Mouse (Mus musculus): ENCODE data around the gene Tnfrsf11a. TPM values are rescaled to one million over a fixed set of nuclear protein-coding genes. Genes with fewer than 3 reads are reported as not detected.

Gene Tnfrsf11a
- polyA plus RNA-seq, 1 experiment from 2014 or later, result 0.31 TPM

- DNase-seq (ENCODE audit: low spot score), result no peak
- Histone ChIP-seq H3K9me3 (replicated peaks) (no peaks in the 10 kb centered on the region), H3K36me3 (no peaks in the 10 kb centered on the region), H3K4me3 (no peak overlapping the region), H3K4me1 (no peaks in the 10 kb centered on the region), H3K27ac (no peak overlapping the region), H3K27me3 (ENCODE audit: low read depth, poor library complexity, severe bottlenecking) (no peaks in the 10 kb centered on the region; the same call in 1 of the 2 replicates)
- 90% methylated on average over 2 of the region's 2 CpGs for WGBS
These were observed 70.8 kb downstream of the Tnfrsf11a start for GRCm38 (mm10) chr1:105851341-105851740.

- Histone ChIP-seq H3K9me3 (replicated peaks) (no peaks in the 10 kb centered on the region), H3K27ac (no peak overlapping the region), H3K4me1 (0 out of 2 replicates have a peak, but pooled peaks cover 5% of the 10 kb centered on the region), H3K36me3 (no peaks in the 10 kb centered on the region), H3K27me3 (ENCODE audit: low read depth, poor library complexity, severe bottlenecking) (no peaks in the 10 kb centered on the region), H3K4me3 (no peak overlapping the region)
- 89% methylated on average over 2 of the region's 2 CpGs for WGBS
- DNase-seq (ENCODE audit: low spot score), result no peak
These were observed 79.2 kb downstream of the Tnfrsf11a start for GRCm38 (mm10) chr1:105859740-105860139.

- 86% methylated on average over 6 of the region's 6 CpGs for WGBS
- peaks cover 10% of the 10 kb centered on the region; the same call in 1 of the 2 replicates for H3K27me3 ChIP-seq (ENCODE audit: low read depth, poor library complexity, severe bottlenecking)
- H3K4me1 ChIP-seq, result peaks cover 13% of the 10 kb centered on the region
- H3K36me3 ChIP-seq, result no peaks in the 10 kb centered on the region
- no peak overlapping the region for H3K4me3 ChIP-seq
- no peak for DNase-seq (ENCODE audit: low spot score)
- H3K9me3 ChIP-seq (replicated peaks), result no peaks in the 10 kb centered on the region
- H3K27ac ChIP-seq, result no peak overlapping the region
These were observed 96.1 kb downstream of the Tnfrsf11a start for GRCm38 (mm10) chr1:105876589-105876988.

GRCm38 (mm10) chr1:105877808-105878207 lies 97.3 kb downstream of the Tnfrsf11a start:
- Histone ChIP-seq H3K4me1 (peaks cover 13% of the 10 kb centered on the region), H3K4me3 (no peak overlapping the region), H3K27me3 (ENCODE audit: low read depth, poor library complexity, severe bottlenecking) (peaks cover 10% of the 10 kb centered on the region; the same call in 1 of the 2 replicates), H3K36me3 (no peaks in the 10 kb centered on the region), H3K27ac (no peak overlapping the region), H3K9me3 (replicated peaks) (no peaks in the 10 kb centered on the region)
- 88% methylated on average over 5 of the region's 5 CpGs for WGBS
- peak; percentile 12 for DNase-seq (ENCODE audit: low spot score)

GRCm38 (mm10) chr1:105878416-105878815 lies 97.9 kb downstream of the Tnfrsf11a start:
- H3K36me3 ChIP-seq, result no peaks in the 10 kb centered on the region
- no peak overlapping the region for H3K4me3 ChIP-seq
- H3K4me1 ChIP-seq, result peaks cover 13% of the 10 kb centered on the region
- 91% methylated on average over 11 of the region's 11 CpGs for WGBS
- peaks cover 10% of the 10 kb centered on the region; the same call in 1 of the 2 replicates for H3K27me3 ChIP-seq (ENCODE audit: low read depth, poor library complexity, severe bottlenecking)
- no peak overlapping the region for H3K27ac ChIP-seq
- no peaks in the 10 kb centered on the region for H3K9me3 ChIP-seq (replicated peaks)
- DNase-seq (ENCODE audit: low spot score), result no peak

GRCm38 (mm10) chr1:105880555-105881304 lies 100.2 kb downstream of the Tnfrsf11a start:
- Histone ChIP-seq H3K9me3 (replicated peaks) (no peaks in the 10 kb centered on the region), H3K36me3 (no peaks in the 10 kb centered on the region), H3K4me1 (peaks cover 13% of the 10 kb centered on the region), H3K27me3 (ENCODE audit: low read depth, poor library complexity, severe bottlenecking) (peaks cover 10% of the 10 kb centered on the region; the same call in 1 of the 2 replicates), H3K27ac (0 out of 2 replicates have a peak overlapping the region, but pooled peaks have one; percentile 58), H3K4me3 (peak overlapping the region; percentile 43)
- DNase-seq (ENCODE audit: low spot score), result peak; percentile 71
- WGBS, result 19% methylated on average over 25 of the region's 25 CpGs

GRCm38 (mm10) chr1:105881466-105881865 lies 100.9 kb downstream of the Tnfrsf11a start:
- DNase-seq (ENCODE audit: low spot score), result no peak
- 83% methylated on average over 7 of the region's 7 CpGs for WGBS
- H3K4me3 ChIP-seq, result no peak overlapping the region
- no peaks in the 10 kb centered on the region for H3K9me3 ChIP-seq (replicated peaks)
- H3K27me3 ChIP-seq (ENCODE audit: low read depth, poor library complexity, severe bottlenecking), result peaks cover 10% of the 10 kb centered on the region; the same call in 1 of the 2 replicates
- H3K4me1 ChIP-seq, result peaks cover 13% of the 10 kb centered on the region
- no peak overlapping the region for H3K27ac ChIP-seq
- H3K36me3 ChIP-seq, result no peaks in the 10 kb centered on the region

GRCm38 (mm10) chr1:105883498-105883897 lies 103.0 kb downstream of the Tnfrsf11a start:
- no peak overlapping the region for H3K27ac ChIP-seq
- no peak for DNase-seq (ENCODE audit: low spot score)
- H3K4me3 ChIP-seq, result no peak overlapping the region
- WGBS, result 82% methylated on average over 2 of the region's 2 CpGs
- H3K4me1 ChIP-seq, result peaks cover 13% of the 10 kb centered on the region
- no peaks in the 10 kb centered on the region for H3K36me3 ChIP-seq
- peaks cover 10% of the 10 kb centered on the region; the same call in 1 of the 2 replicates for H3K27me3 ChIP-seq (ENCODE audit: low read depth, poor library complexity, severe bottlenecking)
- H3K9me3 ChIP-seq (replicated peaks), result no peaks in the 10 kb centered on the region

- Histone ChIP-seq H3K9me3 (replicated peaks) (no peaks in the 10 kb centered on the region), H3K36me3 (no peaks in the 10 kb centered on the region), H3K4me1 (peaks cover 13% of the 10 kb centered on the region), H3K27me3 (ENCODE audit: low read depth, poor library complexity, severe bottlenecking) (peaks cover 4% of the 10 kb centered on the region; the same call in 1 of the 2 replicates), H3K27ac (no peak overlapping the region), H3K4me3 (no peak overlapping the region)
- DNase-seq (ENCODE audit: low spot score), result no peak
- WGBS, result 98% methylated on average over 1 of the region's 1 CpGs
These were observed 104.6 kb downstream of the Tnfrsf11a start for GRCm38 (mm10) chr1:105885101-105885500.

- WGBS, result 77% methylated on average over 5 of the region's 5 CpGs
- H3K36me3 ChIP-seq, result no peaks in the 10 kb centered on the region
- no peaks in the 10 kb centered on the region for H3K9me3 ChIP-seq (replicated peaks)
- no peak overlapping the region for H3K4me3 ChIP-seq
- H3K27me3 ChIP-seq (ENCODE audit: low read depth, poor library complexity, severe bottlenecking), result no peaks in the 10 kb centered on the region
- peaks cover 9% of the 10 kb centered on the region for H3K4me1 ChIP-seq
- no peak overlapping the region for H3K27ac ChIP-seq
- no peak for DNase-seq (ENCODE audit: low spot score)
These were observed 105.1 kb downstream of the Tnfrsf11a start for GRCm38 (mm10) chr1:105885575-105885974.

- peaks cover 1% of the 10 kb centered on the region; the same call in 1 of the 2 replicates for H3K4me1 ChIP-seq
- no peaks in the 10 kb centered on the region for H3K9me3 ChIP-seq (replicated peaks)
- no peak for DNase-seq (ENCODE audit: low spot score)
- H3K27ac ChIP-seq, result no peak overlapping the region
- no peaks in the 10 kb centered on the region for H3K27me3 ChIP-seq (ENCODE audit: low read depth, poor library complexity, severe bottlenecking)
- WGBS, result 69% methylated on average over 5 of the region's 5 CpGs
- no peak overlapping the region for H3K4me3 ChIP-seq
- no peaks in the 10 kb centered on the region for H3K36me3 ChIP-seq
These were observed 105.8 kb downstream of the Tnfrsf11a start for GRCm38 (mm10) chr1:105886358-105886757.

GRCm38 (mm10) chr1:105891032-105891725 lies 110.7 kb downstream of the Tnfrsf11a start:
- Histone ChIP-seq H3K27ac (no peak overlapping the region), H3K9me3 (replicated peaks) (no peaks in the 10 kb centered on the region), H3K36me3 (no peaks in the 10 kb centered on the region), H3K4me3 (no peak overlapping the region), H3K27me3 (ENCODE audit: low read depth, poor library complexity, severe bottlenecking) (no peaks in the 10 kb centered on the region), H3K4me1 (no peaks in the 10 kb centered on the region)
- 38% methylated on average over 15 of the region's 15 CpGs for WGBS
- peak; percentile 86 for DNase-seq (ENCODE audit: low spot score)

GRCm38 (mm10) chr1:105895019-105895418 lies 114.5 kb downstream of the Tnfrsf11a start:
- Histone ChIP-seq H3K4me3 (no peak overlapping the region), H3K36me3 (no peaks in the 10 kb centered on the region), H3K27ac (no peak overlapping the region), H3K4me1 (no peaks in the 10 kb centered on the region), H3K27me3 (ENCODE audit: low read depth, poor library complexity, severe bottlenecking) (no peaks in the 10 kb centered on the region), H3K9me3 (replicated peaks) (no peaks in the 10 kb centered on the region)
- DNase-seq (ENCODE audit: low spot score), result no peak
- WGBS, result 81% methylated on average over 5 of the region's 5 CpGs
